Mouse (Mus musculus): ENCODE results near the gene Mxd1.

The Mxd1 gene

DNA sequence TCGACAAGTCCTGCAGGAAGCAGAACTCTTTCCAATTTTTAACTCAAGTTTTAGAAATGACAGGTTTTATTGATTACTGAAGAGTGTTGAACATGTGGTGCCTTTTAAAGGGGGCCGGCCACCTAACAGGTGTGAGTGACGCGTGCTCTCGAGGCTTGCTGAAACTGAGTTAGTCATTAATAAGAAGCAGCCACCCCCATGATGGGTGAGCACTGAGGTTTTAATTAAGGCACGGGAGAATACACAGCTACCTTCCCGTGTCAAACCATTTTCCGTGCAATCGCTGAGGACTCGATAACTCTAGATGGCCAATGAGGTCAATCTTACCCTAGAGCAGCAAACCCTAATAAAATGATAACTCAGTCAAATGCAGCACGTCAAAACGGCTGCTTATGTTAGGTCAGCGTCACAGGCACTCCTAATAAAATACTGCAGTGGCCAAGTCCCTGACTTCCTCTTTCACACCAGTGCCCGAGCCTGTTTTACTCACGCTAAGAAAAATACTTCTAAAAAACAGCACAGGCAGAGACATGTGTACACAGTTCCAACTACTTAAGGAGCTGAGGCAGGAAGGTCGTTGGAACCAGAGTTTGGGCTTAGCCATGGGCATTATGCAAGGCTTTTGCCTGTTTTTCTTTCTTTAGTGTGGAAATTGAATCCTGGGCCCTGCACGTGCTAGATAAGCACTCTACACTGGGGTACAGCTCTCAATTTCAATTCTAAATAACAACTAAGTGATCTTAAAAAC is 3.2 kb downstream of the Mxd1 start:
- TF ChIP-seq GATA4 (IDR thresholded peaks at IDR 0.05; ENCODE audit: insufficient replicate concordance, low read length) = no peak

DNA sequence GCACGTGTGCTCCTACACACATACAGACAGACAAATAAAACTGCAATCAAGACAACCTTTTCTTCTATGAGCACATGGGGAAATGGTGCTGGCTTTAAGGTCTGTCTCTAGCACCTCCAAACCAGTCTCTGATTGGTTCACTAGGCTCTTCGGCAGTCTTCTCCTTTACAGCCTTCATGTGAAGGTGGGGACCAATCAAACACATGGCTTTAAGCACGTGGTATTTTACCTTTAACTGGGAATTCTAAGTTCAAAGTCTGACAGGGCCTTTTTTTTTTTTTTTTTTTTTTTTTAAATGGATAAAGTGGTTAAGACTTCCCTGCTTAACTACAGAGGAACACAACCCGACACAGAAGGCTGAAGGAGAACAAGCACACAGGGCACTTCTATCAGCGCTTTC is 3.9 kb downstream of the Mxd1 start:
- TF ChIP-seq GATA4 (IDR thresholded peaks at IDR 0.05; ENCODE audit: insufficient replicate concordance, low read length) = no peak

DNA sequence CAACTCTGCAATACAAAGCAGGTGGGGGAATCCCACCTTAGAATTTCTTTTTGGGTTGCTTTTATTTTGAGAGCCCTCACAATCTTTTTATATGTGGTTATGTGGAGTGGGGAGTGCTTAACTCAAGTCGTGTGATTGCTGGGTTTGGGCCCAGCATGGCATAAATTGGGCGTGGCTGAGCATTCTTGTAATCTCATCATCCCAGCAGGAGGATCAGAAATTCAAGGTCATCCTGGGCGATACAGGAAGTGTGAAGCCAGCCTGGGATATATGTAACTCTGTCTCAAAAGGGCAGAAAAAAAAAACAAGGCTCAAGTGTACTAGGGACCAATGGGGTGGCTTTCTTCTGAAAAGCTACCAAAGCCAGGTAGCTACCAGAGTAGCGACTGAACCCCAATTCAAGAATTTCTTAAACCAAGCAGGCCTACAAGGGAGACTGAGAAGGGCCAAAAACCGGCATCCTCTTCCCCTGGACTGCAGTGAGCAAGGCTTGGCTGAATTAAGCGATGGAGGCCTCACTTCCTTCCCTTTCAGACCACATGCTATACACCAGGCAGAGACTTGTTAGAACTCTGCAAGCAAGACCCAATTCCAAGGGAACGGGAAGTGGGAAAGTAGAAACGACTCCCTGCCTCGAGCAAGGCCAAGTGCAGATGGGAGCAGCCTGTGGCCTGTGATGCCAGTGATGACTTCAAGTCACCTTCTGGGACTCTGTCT is 8.6 kb downstream of the Mxd1 start:
- no peak for TF ChIP-seq GATA4 (IDR thresholded peaks at IDR 0.05; ENCODE audit: insufficient replicate concordance, low read length)

DNA sequence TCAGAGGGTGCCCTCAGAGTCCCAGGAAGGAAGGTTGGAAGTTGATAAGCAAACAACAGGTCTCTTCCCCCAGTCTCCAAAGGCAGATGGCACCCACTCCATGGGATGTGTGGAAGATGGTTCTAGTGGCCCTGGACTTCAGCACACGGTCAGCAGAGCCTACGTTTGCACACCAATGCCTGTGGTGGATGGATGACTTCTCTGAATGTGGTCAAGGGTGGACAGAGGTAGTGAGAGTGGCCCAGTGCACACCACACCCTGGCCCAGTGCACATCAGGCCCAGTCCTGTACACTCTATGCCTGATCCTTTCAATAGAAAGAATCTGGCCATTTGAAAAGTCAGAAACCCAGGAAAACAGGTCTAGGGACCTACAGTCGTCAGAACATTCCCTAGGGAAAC is 10.5 kb downstream of the Mxd1 start:
- no peak for TF ChIP-seq GATA4 (IDR thresholded peaks at IDR 0.05; ENCODE audit: insufficient replicate concordance, low read length)

DNA sequence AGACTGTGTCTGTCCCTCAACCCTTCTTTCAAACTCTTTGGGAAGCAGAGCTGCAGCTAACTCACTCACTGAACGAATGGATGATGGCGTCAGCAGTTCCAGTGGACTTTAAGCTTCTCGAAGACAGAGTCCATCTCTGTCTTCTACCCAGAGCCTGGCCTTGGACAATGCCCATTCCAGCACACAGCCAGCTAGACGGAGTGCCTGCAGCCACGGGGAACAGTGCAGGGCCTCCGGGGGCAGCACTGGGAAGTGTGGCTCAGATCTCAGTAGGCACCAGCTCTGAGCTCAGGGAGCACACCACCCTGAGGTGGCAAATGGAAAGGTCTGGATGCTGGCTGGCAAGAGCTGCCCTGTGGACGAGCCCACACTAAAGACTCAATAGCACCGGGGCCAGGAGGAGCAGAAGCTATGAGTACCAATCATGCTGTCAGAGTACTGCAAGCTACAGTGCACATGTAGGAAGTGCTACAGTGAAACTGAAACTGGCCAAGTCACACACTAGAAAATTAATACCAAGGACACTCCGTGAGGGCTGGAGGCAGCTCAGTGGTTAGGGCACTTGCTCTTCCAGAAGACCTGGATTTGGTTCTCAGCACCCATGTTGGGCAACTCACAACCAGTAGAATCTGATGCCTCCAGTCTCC is 14.6 kb downstream of the Mxd1 start:
- no peak for TF ChIP-seq GATA4 (IDR thresholded peaks at IDR 0.05; ENCODE audit: insufficient replicate concordance, low read length)

DNA sequence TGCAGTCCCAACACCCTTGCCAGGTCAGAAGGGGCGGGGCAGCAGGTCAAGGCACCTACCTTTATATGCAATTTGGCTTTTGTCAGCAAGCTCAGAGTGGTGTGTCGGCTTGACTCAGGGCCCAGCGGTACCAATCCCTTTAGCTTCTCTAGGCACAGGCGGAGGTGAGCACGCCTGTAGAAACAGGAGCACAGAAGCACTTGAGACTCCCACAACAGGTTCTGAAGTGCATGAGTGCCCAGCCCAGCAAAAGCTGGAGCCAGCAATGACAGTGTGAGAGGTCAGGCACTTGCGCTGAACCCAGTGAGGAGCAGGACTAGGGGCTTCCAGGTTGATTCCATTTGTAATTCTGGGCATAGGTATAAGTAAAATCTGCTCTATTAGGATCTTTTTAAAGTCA is 15.9 kb downstream of the Mxd1 start:
- no peak for TF ChIP-seq GATA4 (IDR thresholded peaks at IDR 0.05; ENCODE audit: insufficient replicate concordance, low read length)

DNA sequence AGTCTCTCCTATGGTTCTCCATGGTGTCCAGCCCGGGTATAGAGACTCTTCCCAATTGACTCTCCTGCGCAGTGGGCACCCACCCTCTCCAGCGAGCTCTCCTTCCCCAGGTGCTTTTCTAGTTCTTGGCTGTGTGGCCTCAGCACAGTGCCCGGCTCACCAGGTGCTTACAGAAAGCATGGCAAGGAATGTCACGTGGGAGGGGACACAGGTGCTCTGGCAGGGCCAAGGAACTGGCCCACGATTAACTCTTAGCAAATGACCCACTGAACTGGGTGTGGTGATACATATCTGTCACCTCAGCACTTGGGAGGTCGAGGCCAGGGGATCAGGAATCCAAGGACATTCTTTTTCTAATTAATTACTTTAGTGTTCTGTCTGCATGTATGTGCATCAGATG is 22.8 kb downstream of the Mxd1 start:
- TF ChIP-seq GATA4 (IDR thresholded peaks at IDR 0.05; ENCODE audit: insufficient replicate concordance, low read length) = no peak

DNA sequence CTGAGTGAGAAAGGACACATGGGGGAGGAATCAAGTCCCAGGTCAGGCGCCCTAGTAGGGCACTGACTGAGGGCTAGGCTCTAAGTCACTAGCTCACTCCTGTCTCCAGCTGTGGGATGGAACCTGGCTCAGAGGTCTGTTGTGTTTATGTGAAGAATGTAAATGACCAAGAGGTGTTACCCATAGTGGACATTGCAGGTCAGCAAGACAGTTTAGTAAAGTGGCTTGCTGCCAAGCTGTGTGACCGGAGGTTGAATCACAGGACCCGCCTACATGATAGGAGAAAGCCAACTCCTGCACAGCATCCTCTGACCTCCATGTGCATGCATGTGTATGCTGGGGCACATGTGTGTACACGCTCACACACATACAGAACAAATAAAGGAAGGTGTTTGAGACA is 23.4 kb downstream of the Mxd1 start:
- no peak for TF ChIP-seq GATA4 (IDR thresholded peaks at IDR 0.05; ENCODE audit: insufficient replicate concordance, low read length)

DNA sequence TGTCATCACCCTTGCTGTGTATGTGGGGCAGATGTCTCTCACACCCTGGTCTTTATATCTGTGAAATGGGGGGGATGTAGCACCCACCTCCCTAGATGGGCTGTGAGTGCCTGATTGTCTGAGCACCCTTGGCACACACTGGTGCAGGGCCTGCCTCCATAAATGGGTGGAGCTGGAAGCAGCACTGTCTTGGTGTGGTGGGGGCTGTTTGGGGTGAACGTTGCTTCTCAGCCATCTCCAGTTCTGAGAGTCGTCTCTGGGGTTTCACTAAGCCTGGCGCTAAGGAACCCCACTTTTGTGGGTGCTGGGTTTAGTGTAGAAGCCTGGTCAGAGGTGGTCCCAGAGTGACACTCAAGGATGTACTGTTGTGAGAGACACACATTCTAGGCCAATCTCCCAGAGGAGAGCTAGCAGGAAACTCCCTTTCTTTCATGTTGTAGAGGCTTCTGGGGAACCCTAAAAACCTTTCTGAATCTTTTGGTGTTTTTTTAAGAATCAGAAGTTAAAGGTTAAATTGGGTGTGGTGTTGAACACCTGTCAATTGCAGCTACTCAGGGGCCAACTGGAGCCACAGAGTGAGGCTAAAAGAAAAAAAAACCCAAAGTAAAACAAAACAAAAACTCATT is 24.1 kb downstream of the Mxd1 start:
- TF ChIP-seq GATA4 (IDR thresholded peaks at IDR 0.05; ENCODE audit: insufficient replicate concordance, low read length) = no peak

DNA sequence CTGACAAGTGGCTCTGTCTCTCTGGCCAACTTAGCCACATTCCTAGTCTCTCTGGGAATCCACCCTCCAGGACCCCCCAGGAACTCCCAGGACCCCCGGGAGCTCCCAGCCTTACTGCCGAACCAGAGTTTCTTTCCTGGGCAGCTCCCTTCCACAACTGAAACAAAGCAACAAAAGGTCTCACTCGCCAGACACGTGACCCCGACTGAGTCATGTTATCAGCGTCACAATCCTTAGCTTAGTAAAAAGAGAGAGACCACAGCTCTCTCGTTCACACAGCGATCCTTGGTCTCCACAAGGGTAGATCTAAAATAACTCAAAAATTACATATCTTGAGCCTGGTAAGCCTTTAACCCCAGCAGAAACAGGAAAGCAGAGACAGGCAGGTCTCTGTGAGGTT is 27.2 kb downstream of the Mxd1 start:
- no peak for TF ChIP-seq GATA4 (IDR thresholded peaks at IDR 0.05; ENCODE audit: insufficient replicate concordance, low read length)

DNA sequence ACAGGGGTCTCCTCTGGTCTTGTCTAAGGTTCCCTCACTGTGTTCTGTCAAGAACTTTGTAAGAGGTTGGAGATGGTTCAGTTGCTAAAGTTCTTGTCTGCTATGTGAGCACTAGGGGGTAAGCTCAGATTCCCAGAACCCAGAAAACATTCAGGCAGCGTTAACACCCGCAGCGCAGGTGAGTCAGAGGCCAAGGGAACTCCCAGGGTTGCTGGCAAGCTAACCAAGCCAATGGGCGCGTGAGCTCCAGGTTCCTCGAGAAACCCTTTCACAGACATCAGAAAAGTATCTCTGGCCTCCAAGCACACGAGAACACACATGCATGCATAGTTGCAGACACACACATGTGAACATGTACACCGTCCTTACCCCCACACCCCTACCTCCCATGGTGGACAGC is 28.2 kb downstream of the Mxd1 start:
- no peak for TF ChIP-seq GATA4 (IDR thresholded peaks at IDR 0.05; ENCODE audit: insufficient replicate concordance, low read length)

DNA sequence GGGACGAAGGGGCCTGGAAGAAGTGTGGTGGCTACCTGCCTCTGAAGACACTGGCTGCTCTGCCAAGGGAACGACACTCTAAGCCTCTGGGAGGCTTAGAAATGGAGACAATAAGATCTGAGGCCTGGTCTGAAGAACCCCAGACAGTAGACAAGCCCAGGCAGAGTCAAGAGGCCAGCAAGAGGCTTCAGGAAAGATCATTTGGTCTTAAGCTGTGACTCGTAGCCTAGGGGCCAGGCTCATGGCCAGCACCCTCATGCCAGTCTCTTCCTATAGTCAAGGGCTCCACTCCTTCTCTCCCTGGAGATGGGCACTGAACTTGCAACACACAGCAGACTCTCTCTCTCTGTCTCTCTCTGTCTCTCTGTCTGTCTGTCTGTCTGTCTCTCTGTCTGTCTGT is 28.8 kb downstream of the Mxd1 start:
- TF ChIP-seq GATA4 (IDR thresholded peaks at IDR 0.05; ENCODE audit: insufficient replicate concordance, low read length) = no peak

DNA sequence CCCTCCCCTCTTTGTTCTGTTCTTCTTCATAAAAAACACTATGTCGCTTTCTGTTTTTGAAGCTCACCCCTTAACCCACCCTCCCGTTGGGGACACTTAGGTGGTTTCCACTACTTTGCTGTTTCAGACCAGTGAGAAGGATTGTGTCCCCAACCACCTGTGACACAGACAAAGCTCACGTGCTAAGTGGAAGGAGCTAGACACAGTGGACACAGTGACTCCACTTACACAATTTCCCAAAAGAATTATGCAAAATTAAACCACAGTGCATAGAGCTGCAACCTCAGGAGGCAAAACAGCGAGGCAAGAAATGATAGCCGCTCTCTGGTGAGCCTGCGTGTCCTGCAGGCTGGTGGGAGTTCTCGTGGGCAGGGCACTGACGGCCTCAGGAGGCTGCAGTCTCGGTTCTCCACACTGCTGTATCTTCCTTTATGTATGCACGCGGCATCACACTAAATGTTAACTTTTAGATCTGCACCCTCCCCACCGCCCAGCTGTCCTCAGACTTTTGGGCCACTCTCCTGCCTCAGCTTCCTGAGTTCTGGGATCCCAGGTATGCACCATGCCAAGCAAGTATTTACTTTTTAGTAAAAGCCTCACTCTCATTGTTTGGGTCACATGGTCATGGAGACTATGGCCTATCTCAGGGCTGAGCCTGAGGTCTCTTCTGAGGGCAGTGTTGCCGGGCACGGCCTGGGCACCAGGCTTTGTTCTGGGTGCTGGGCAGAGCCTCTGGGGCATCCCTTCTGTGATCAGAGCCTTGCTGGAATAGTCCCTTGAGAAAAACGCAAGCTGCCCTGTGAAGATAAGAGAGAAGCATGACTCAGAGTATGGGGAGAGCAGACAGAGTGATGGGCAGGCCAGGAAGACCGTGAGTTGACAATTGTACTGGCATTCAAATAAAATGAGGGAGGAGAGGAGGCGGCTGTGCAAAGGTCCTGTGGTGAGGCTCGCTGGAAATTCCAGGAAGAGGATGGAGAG is 29.5 kb downstream of the Mxd1 start:
- TF ChIP-seq GATA4 (IDR thresholded peaks at IDR 0.05; ENCODE audit: insufficient replicate concordance, low read length) = no peak

DNA sequence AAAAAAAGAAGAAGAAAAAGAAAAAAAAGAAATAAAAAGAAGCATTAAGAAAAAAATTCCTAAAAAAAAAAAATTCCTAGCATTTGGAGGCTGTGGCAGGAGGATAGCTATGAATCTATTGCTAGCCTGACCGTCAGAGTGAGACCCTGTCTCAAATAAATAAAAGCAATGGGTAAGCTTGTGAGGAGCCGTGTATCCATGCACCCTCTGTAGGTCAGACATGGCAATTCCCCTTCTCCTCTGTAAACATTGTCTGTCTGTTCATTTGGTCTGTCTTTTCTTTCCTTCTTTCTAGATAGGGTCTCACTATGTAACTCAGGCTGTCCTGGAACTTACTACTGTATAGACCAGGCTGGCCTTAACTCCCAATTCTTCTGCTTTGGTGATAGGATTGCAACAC is 30.5 kb downstream of the Mxd1 start:
- TF ChIP-seq GATA4 (IDR thresholded peaks at IDR 0.05; ENCODE audit: insufficient replicate concordance, low read length) = no peak

DNA sequence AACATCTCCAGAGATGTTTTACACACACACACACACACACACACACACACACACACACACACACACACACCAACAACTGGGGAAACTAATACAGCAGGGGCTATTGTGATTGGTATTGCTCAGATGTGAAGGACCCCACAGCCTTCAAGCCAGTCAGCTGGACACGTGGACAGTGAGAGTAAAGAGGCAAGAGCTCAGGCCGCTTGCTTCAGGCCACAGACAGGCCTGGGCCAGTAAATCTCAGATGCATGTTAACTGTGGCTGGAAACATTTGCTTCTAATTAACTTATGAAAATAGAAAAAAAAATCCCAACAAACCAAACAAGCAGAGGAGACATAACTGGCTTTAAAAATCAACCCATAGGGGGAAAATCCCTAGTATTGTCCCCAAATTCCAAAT is 31.1 kb downstream of the Mxd1 start:
- no peak for TF ChIP-seq GATA4 (IDR thresholded peaks at IDR 0.05; ENCODE audit: insufficient replicate concordance, low read length)

Data from liver, adult (tissue).